Mouse (Mus musculus): ENCODE results near the gene Cd300lb.

DNA sequence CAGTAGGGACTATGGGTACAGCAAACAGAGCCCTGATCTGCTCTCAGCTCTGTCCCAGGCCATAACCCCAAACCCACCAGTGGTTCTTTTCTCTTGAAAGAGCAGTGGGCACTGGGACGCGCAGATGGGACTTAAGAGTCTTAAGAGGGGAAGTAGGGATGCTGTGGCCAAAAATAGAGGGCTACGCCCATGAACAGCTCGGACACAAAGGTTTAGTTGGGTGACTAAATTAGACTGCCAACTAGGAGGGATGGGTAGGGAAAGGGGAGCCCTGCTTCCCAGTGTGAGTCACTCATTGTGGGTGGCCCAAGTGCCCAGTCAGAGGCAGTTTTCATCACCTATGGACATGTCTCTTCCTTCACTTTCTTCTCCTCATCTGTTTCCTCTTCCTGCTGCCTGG is 31.0 kb downstream of the Cd300lb start:
- no peak for TF ChIP-seq GATA1 (IDR thresholded peaks at IDR 0.05; ENCODE audit: low read length)
- TF ChIP-seq TAL1 (IDR thresholded peaks at IDR 0.05; ENCODE audit: low read length), result no peak
